Mouse (Mus musculus): ENCODE results near the gene Dyrk1b. TPM values are rescaled to one million over a fixed set of nuclear protein-coding genes. Genes with fewer than 3 reads are reported as not detected.
"Not testable (repeated sequence)": the region's sequence is repeated elsewhere in the genome, so short reads cannot be mapped to it uniquely, and the experiment has no call there.

The Dyrk1b gene
- polyA plus RNA-seq (2014; fragmentation: Nextera tagmentation; extraction: Ambion mirVana) = 13.4 and 15.3 TPM in 2 replicates

DNA sequence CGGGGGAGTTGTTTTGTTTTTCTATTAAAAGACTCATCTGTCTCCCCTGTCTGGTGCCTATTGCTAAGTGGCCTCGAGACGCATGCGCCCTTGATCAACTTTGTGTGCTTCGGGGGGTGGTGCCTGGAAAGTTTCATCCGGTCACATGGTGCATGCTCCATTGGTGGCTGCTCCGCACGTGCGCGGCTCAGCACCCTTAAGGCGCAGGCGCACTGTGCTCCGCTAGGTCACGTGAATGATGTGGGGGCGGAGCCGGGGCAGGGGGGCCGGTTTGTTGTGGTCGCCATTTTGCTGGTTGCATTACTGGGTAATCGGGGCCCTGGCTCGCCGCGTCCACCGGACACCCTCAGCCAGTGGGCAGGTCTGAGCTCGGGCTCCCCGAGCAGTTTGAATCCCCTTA is at the start of gene Dyrk1b:
TSS of gene Dyrk1b (plus strand) at position 242 of the 400 bp plus-strand sequence.
- no peaks in the 10 kb centered on the region for H3K27me3 ChIP-seq (ENCODE audit: control insufficient read depth, insufficient read depth, low read length)
- 0% methylated on average over 25 of the region's 25 CpGs for WGBS
- no peaks in the 10 kb centered on the region for H3K9me3 ChIP-seq (ENCODE audit: control insufficient read depth, low read depth, low read length)
- H3K4me3 ChIP-seq (ENCODE audit: low read depth, low read length) = peak within 1 kb of the TSS; percentile 97
- peak within 1 kb of the TSS; percentile 90 for H3K27ac ChIP-seq (ENCODE audit: low read length)
- peaks cover 59% of the 10 kb centered on the region for H3K36me3 ChIP-seq (ENCODE audit: control insufficient read depth, insufficient read depth, low read length)
- H3K4me2 ChIP-seq (replicated peaks; ENCODE audit: low read depth, low read length) = peak within 1 kb of the TSS; percentile 92
- ATAC-seq (ENCODE audit: insufficient number of reproducible peaks, insufficient read depth, low FRiP score, low read depth) = peak; percentile 91
- H3K9ac ChIP-seq (replicated peaks; ENCODE audit: low read depth, low read length) = peak within 1 kb of the TSS; percentile 80
- peaks cover 6% of the 10 kb centered on the region; the same call in 1 of the 2 replicates for H3K4me1 ChIP-seq (ENCODE audit: control insufficient read depth, insufficient read depth, low read length)

DNA sequence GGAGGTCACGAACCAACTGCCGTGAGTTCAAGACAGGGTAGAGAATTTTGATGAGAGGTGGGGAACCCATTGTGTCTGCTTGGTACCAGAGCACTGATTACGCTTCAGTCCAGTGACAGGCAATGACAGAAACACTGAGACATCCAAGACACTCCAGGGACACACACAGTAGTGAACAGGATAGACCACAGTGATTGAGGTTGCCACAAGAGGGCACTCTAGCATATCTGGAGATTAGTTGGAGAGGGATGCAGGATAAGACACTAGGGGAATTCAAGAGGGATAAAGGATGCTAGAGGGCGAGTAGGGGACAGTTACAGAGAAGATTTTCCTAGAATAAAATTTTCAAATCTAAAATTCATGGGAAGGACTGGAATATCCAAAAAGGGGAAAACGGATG is 41.7 kb upstream of the Dyrk1b start:
- Histone ChIP-seq H3K4me3 (ENCODE audit: low read depth, low read length) (no peak overlapping the region), H3K9me3 (ENCODE audit: control insufficient read depth, low read depth, low read length) (no peaks in the 10 kb centered on the region), H3K9ac (replicated peaks; ENCODE audit: low read depth, low read length) (no peak overlapping the region), H3K27me3 (ENCODE audit: control insufficient read depth, insufficient read depth, low read length) (no peaks in the 10 kb centered on the region), H3K36me3 (ENCODE audit: control insufficient read depth, insufficient read depth, low read length) (no peaks in the 10 kb centered on the region), H3K27ac (ENCODE audit: low read length) (no peak overlapping the region), H3K4me1 (ENCODE audit: control insufficient read depth, insufficient read depth, low read length) (no peaks in the 10 kb centered on the region), H3K4me2 (replicated peaks; ENCODE audit: low read depth, low read length) (no peak overlapping the region)
- WGBS = 61% methylated on average over 5 of the region's 5 CpGs
- no peak for ATAC-seq (ENCODE audit: insufficient number of reproducible peaks, insufficient read depth, low FRiP score, low read depth)

DNA sequence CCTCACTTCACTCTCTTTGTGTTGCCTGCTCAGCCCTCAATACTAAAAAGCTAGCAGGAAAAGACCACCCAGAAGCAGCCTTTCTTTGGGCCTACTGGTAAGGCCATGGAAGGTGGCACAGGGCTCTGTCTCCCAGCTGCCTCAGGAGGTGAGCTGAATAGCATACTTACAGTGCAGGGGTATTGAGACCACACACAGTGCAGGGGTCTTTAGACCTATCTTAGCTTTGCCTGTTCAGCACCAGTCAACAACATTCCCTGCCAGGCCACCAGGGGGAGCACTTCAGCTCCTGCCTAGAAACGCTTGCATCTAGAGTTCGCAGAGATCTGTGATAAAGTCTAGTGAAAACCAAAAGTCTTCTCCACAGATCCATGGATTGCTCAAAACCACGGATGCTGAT is 31.0 kb upstream of the Dyrk1b start:
- Histone ChIP-seq H3K4me3 (ENCODE audit: low read depth, low read length) (no peak overlapping the region), H3K9ac (replicated peaks; ENCODE audit: low read depth, low read length) (no peak overlapping the region), H3K9me3 (ENCODE audit: control insufficient read depth, low read depth, low read length) (0 out of 2 replicates have a peak, but pooled peaks cover 3% of the 10 kb centered on the region), H3K27ac (ENCODE audit: low read length) (no peak overlapping the region), H3K36me3 (ENCODE audit: control insufficient read depth, insufficient read depth, low read length) (no peaks in the 10 kb centered on the region), H3K27me3 (ENCODE audit: control insufficient read depth, insufficient read depth, low read length) (no peaks in the 10 kb centered on the region), H3K4me1 (ENCODE audit: control insufficient read depth, insufficient read depth, low read length) (no peaks in the 10 kb centered on the region), H3K4me2 (replicated peaks; ENCODE audit: low read depth, low read length) (no peak overlapping the region)
- peak; percentile 18; the same call in 1 of the 2 replicates for ATAC-seq (ENCODE audit: insufficient number of reproducible peaks, insufficient read depth, low FRiP score, low read depth)
- 18% methylated on average over 3 of the region's 3 CpGs for WGBS

DNA sequence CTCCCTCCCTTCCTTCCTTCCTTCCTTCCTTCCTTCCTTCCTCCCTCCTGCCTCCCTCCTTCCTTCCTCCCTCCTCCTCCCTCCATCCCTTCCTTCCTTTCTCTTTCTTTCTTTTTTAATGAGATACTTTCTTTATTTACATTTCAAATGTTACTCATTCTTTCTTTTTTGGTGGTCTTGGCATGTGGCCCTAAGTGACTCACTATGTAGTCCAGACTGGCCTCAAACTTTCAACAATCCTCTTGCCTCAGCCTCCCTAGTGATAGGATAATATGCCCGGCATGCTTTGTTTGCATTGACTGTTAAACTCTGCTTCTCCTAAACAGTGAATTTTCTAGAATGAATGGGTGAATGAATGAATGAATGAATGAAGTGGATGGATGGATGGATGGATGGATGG is 29.4 kb upstream of the Dyrk1b start:
- Histone ChIP-seq H3K9ac (replicated peaks; ENCODE audit: low read depth, low read length) (no peak overlapping the region), H3K4me2 (replicated peaks; ENCODE audit: low read depth, low read length) (no peak overlapping the region), H3K36me3 (ENCODE audit: control insufficient read depth, insufficient read depth, low read length) (no peaks in the 10 kb centered on the region), H3K4me1 (ENCODE audit: control insufficient read depth, insufficient read depth, low read length) (no peaks in the 10 kb centered on the region), H3K9me3 (ENCODE audit: control insufficient read depth, low read depth, low read length) (0 out of 2 replicates have a peak, but pooled peaks cover 1% of the 10 kb centered on the region), H3K27ac (ENCODE audit: low read length) (no peak overlapping the region), H3K4me3 (ENCODE audit: low read depth, low read length) (no peak overlapping the region), H3K27me3 (ENCODE audit: control insufficient read depth, insufficient read depth, low read length) (no peaks in the 10 kb centered on the region)
- no peak for ATAC-seq (ENCODE audit: insufficient number of reproducible peaks, insufficient read depth, low FRiP score, low read depth)
- WGBS = 85% methylated on average over 1 of the region's 1 CpGs

DNA sequence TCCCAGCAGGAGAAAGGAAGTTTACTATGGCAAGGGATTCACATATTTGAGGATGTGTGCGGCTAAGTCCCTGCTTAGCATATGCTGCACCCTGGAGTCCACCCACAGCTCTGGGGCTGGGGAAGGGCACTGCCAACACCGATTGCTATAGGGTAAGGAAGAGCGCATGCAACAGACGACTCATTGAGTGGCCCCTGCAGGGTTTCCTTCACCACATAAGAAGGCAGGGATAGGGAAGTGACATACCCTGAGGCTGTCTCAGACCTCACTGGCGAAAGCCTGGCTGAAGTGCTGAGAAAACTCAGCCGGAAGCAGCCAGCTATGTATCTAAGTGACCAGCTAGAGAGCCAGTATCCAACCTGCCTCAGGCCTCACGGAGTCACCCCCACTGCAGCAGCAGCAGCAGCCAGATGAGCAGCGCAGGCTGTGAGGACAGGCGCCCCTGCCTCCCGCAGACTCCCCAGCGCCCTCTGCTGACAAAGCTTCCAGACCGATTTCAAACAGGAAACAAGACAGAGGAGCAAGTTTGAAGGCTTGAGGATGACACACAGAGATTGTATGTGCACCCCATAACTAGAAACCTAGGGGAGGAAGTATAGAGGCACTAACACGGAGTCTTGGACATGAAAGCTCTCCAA is 27.6 kb upstream of the Dyrk1b start:
- Histone ChIP-seq H3K4me3 (ENCODE audit: low read depth, low read length) (no peak overlapping the region), H3K36me3 (ENCODE audit: control insufficient read depth, insufficient read depth, low read length) (no peaks in the 10 kb centered on the region), H3K9ac (replicated peaks; ENCODE audit: low read depth, low read length) (no peak overlapping the region), H3K4me1 (ENCODE audit: control insufficient read depth, insufficient read depth, low read length) (no peaks in the 10 kb centered on the region), H3K27me3 (ENCODE audit: control insufficient read depth, insufficient read depth, low read length) (no peaks in the 10 kb centered on the region), H3K4me2 (replicated peaks; ENCODE audit: low read depth, low read length) (no peak overlapping the region), H3K27ac (ENCODE audit: low read length) (no peak overlapping the region), H3K9me3 (ENCODE audit: control insufficient read depth, low read depth, low read length) (no peaks in the 10 kb centered on the region)
- 0 out of 2 replicates have a peak, but pooled peaks have one; percentile 43 for ATAC-seq (ENCODE audit: insufficient number of reproducible peaks, insufficient read depth, low FRiP score, low read depth)
- 16% methylated on average over 13 of the region's 13 CpGs for WGBS

DNA sequence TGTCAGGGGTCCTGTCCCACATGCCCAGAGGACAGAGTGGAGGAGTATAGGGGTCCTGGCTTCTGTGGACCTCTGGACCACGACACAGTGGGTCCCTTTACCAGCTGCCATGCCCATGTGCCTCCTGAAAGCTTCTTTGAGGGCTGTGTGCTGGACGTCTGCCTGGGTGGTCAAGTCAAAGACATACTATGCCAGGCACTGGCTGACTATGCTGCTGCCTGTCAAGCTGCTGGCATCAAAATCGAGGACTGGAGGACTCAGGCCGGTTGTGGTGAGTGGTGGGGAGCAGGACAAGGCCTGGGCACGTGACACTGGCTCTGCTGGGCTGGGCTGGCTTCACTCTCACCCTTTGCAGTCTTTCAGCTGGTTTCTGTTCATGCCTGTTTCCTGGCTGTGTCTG is 25.7 kb upstream of the Dyrk1b start:
- WGBS = 43% methylated on average over 5 of the region's 5 CpGs
- H3K4me2 ChIP-seq (replicated peaks; ENCODE audit: low read depth, low read length); H3K27me3 ChIP-seq (ENCODE audit: control insufficient read depth, insufficient read depth, low read length); H3K9ac ChIP-seq (replicated peaks; ENCODE audit: low read depth, low read length); H3K27ac ChIP-seq (ENCODE audit: low read length); H3K4me1 ChIP-seq (ENCODE audit: control insufficient read depth, insufficient read depth, low read length); H3K36me3 ChIP-seq (ENCODE audit: control insufficient read depth, insufficient read depth, low read length); H3K4me3 ChIP-seq (ENCODE audit: low read depth, low read length); ATAC-seq (ENCODE audit: insufficient number of reproducible peaks, insufficient read depth, low FRiP score, low read depth); H3K9me3 ChIP-seq (ENCODE audit: control insufficient read depth, low read depth, low read length): not testable (repeated sequence)

DNA sequence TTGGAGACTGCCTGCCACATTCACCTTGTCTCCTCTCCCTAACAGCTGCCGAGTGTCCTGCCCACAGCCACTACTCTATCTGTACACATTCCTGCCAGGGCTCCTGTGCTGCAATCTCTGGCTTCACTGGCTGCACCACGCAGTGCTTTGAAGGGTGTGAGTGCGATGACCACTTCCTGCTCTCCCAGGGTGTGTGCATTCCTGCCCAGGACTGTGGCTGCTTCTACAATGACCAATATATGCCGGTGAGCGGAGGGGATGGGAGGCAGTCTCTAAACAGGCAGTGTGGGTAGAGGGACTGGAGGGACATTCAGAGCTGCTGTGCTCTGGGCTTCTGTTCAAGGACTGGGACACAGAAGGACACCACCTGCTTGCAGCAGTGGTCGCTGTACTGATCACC is 20.0 kb upstream of the Dyrk1b start:
- 51% methylated on average over 6 of the region's 6 CpGs for WGBS

DNA sequence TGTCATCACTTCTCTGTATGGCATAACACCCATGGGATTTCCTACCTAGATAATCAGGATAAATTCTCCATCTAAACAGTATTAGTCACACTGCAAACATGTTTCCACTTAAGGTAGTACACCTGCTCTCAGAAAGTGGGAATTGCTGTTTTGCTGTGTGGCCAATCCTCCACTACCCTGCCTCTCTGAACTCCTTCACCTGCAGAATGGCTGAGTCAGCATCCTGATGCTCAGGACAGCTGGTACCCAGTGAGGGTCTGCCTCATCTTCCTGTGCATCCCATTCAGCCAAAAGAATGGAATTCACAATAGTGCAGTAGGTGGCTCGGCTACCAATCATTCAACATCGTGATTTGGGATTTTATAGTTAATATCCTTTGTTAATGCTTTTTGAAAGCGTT is 19.4 kb upstream of the Dyrk1b start:
- Histone ChIP-seq H3K27me3 (ENCODE audit: control insufficient read depth, insufficient read depth, low read length) (no peaks in the 10 kb centered on the region), H3K4me2 (replicated peaks; ENCODE audit: low read depth, low read length) (no peak overlapping the region), H3K36me3 (ENCODE audit: control insufficient read depth, insufficient read depth, low read length) (no peaks in the 10 kb centered on the region), H3K9ac (replicated peaks; ENCODE audit: low read depth, low read length) (no peak overlapping the region), H3K9me3 (ENCODE audit: control insufficient read depth, low read depth, low read length) (no peaks in the 10 kb centered on the region), H3K4me1 (ENCODE audit: control insufficient read depth, insufficient read depth, low read length) (no peaks in the 10 kb centered on the region), H3K27ac (ENCODE audit: low read length) (no peak overlapping the region), H3K4me3 (ENCODE audit: low read depth, low read length) (no peak overlapping the region)
- WGBS = 79% methylated on average over 3 of the region's 3 CpGs
- no peak for ATAC-seq (ENCODE audit: insufficient number of reproducible peaks, insufficient read depth, low FRiP score, low read depth)

More for the DNA sequence above, 20.0 kb upstream of the Dyrk1b start:
- ATAC-seq (ENCODE audit: insufficient number of reproducible peaks, insufficient read depth, low FRiP score, low read depth) = 0 out of 2 replicates have a peak, but pooled peaks have one; percentile 14
- Histone ChIP-seq H3K9ac (replicated peaks; ENCODE audit: low read depth, low read length) (no peak overlapping the region), H3K4me3 (ENCODE audit: low read depth, low read length) (no peak overlapping the region), H3K36me3 (ENCODE audit: control insufficient read depth, insufficient read depth, low read length) (no peaks in the 10 kb centered on the region), H3K9me3 (ENCODE audit: control insufficient read depth, low read depth, low read length) (no peaks in the 10 kb centered on the region), H3K4me2 (replicated peaks; ENCODE audit: low read depth, low read length) (no peak overlapping the region), H3K27me3 (ENCODE audit: control insufficient read depth, insufficient read depth, low read length) (no peaks in the 10 kb centered on the region), H3K27ac (ENCODE audit: low read length) (no peak overlapping the region), H3K4me1 (ENCODE audit: control insufficient read depth, insufficient read depth, low read length) (no peaks in the 10 kb centered on the region)
